Mouse (Mus musculus) embryonic facial prominence, embryonic 15.5 days (tissue): Measurements from ENCODE around the gene Gys2. TPM values are rescaled to one million over a fixed set of nuclear protein-coding genes. Genes with fewer than 3 reads are reported as not detected.

Source experiments
- ATAC-seq: fragments of 200-750 bp; cut with Nextera tagmentation; 2 replicates; pipeline ENCODE4 v1.8.0; 2017; ENCODE audit warnings: low read depth, moderate TSS enrichment; ENCODE audit not compliant: insufficient number of reproducible peaks, low FRiP score, low TSS enrichment
- H3K27ac ChIP-seq: fragments of 300-500 bp; sonication (generic); replicated peaks from 2 replicates; pipeline ENCODE4 v1.5.1; 2015; ENCODE audit warnings: mild to moderate bottlenecking, inconsistent platforms
- H3K27me3 ChIP-seq: fragments of 300-500 bp; sonication (generic); 2 replicates; pipeline ENCODE4 v1.6.1; 2015; ENCODE audit warnings: inconsistent platforms
- H3K36me3 ChIP-seq: fragments of 300-500 bp; sonication (generic); 2 replicates; pipeline ENCODE4 v1.6.1; 2015; ENCODE audit warnings: mild to moderate bottlenecking, inconsistent platforms
- H3K4me1 ChIP-seq: fragments of 300-500 bp; sonication (generic); 2 replicates; pipeline ENCODE4 v1.6.1; 2015; ENCODE audit warnings: inconsistent platforms
- H3K4me2 ChIP-seq: fragments of 300-500 bp; sonication (generic); replicated peaks from 2 replicates; pipeline ENCODE4 v1.6.1; 2015; ENCODE audit warnings: mild to moderate bottlenecking, inconsistent platforms
- H3K4me3 ChIP-seq: fragments of 300-500 bp; sonication (generic); replicated peaks from 2 replicates; pipeline ENCODE4 v1.5.1; 2015; ENCODE audit warnings: mild to moderate bottlenecking, inconsistent platforms
- H3K9ac ChIP-seq: fragments of 300-500 bp; sonication (generic); 2 replicates; pipeline ENCODE4 v1.6.1; 2015; ENCODE audit warnings: inconsistent platforms
- H3K9me3 ChIP-seq: fragments of 300-500 bp; sonication (generic); replicated peaks from 2 replicates; pipeline ENCODE4 v1.6.1; 2016; ENCODE audit warnings: inconsistent platforms
- WGBS: fragments of 180-500 bp; shearing (Covaris S2); methylation state at CpG from one replicate; pipeline ENCODE4 v1.1.7; 2015; 5-methylcytosine and 5-hydroxymethylcytosine counted together
- polyA plus RNA-seq: library from polyadenylated mRNA; unstranded; fragments of >200 nt; fragmentation: Nextera tagmentation; extraction: Ambion mirVana; gene quantifications from 2 replicates; pipeline ENCODE4 v1.2.1, GENCODE M21; 2015

The Gys2 gene
- polyA plus RNA-seq, 1 experiment from 2014 or later: 0.05 TPM

DNA sequence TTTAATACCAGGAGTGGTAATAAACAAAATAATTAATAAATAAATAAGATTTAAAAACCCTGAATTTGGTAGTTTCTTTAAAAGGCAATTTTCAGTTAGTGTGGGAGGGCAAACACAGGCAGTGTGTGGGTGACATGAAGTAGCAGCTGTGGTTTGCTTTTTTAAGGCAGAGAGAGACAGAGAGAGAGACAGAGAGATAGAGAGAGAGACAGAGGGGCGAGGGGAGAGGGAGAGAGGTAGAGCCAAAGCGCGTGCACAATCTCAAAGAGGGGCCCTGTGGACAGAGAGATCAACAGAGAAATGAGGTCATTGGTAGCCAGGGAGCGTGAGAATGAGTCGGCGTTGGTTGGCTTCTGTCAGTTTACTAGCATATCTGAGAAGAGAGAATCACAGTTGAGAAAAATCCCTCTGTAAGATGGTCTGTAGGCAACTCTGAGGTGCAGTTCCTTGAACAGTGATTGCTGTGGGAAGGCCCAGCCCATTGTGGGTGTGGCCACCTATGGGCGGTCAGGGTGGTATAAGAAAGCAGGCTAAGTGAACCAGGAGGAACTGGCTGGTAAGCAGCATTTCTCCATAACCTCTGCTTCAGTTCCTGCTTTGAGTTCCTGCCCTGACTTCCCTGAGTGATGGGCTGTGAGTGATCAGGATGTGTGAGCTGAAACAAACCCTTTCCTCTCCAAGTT lies 17.5 kb downstream of the Gys2 start:
- no peaks in the 10 kb centered on the region for H3K4me1 ChIP-seq
- H3K36me3 ChIP-seq: no peaks in the 10 kb centered on the region
- H3K27me3 ChIP-seq: no peaks in the 10 kb centered on the region
- WGBS: 65% methylated on average over 7 of the region's 7 CpGs
- H3K9me3 ChIP-seq: no peaks in the 10 kb centered on the region
- no peak overlapping the region for H3K27ac ChIP-seq
- H3K9ac ChIP-seq: no peak overlapping the region
- H3K4me3 ChIP-seq: no peak overlapping the region
- ATAC-seq: no peak
- H3K4me2 ChIP-seq: no peak overlapping the region

DNA sequence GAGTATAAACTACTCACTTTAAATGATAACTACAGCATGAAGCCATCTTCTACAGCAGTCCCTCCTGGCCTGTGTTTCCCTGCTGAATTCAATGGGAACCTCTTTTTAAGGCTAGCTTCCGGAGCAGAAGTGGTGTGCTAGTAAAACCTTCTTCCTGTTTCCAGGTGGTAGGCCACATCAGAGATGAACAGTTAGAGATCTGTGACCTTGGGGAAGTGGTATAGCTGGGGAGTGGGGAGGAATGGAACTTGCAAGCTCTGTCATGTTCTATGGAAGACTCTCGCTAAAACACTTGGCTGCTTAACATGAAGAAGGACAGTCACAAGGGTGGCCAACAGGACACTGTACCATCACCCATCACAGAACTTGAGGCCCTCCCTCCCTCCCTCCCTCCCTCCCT lies 19.6 kb downstream of the Gys2 start:
- WGBS: 81% methylated on average over 2 of the region's 2 CpGs
- Histone ChIP-seq H3K27me3 (no peaks in the 10 kb centered on the region), H3K9ac (no peak overlapping the region), H3K9me3 (no peaks in the 10 kb centered on the region), H3K36me3 (no peaks in the 10 kb centered on the region), H3K4me2 (no peak overlapping the region), H3K27ac (no peak overlapping the region), H3K4me1 (no peaks in the 10 kb centered on the region), H3K4me3 (no peak overlapping the region)
- no peak for ATAC-seq

DNA sequence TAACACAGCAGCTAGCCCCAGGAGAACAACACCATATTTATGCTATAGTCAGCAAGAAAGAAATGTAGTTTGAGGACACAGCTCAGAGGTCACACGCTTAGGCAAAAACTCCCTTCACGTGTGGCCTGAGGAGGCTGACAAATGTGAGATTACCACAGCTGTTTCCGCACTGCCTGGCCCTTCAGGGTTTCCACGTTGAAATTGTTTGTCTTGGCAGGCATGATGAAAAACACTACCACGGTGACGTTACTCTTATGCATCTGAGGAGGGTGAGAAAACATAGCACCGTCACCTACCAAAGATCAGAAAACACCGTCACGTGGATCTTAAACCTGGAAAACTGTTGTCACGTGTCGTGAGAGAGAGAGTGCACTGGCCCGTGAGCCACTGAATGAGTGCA lies 21.5 kb downstream of the Gys2 start:
- H3K4me3 ChIP-seq: no peak overlapping the region
- 73% methylated on average over 12 of the region's 12 CpGs for WGBS
- ATAC-seq: no peak
- no peaks in the 10 kb centered on the region for H3K27me3 ChIP-seq
- H3K4me1 ChIP-seq: no peaks in the 10 kb centered on the region
- H3K9me3 ChIP-seq: no peaks in the 10 kb centered on the region
- no peak overlapping the region for H3K27ac ChIP-seq
- no peak overlapping the region for H3K4me2 ChIP-seq
- no peaks in the 10 kb centered on the region for H3K36me3 ChIP-seq
- H3K9ac ChIP-seq: no peak overlapping the region

DNA sequence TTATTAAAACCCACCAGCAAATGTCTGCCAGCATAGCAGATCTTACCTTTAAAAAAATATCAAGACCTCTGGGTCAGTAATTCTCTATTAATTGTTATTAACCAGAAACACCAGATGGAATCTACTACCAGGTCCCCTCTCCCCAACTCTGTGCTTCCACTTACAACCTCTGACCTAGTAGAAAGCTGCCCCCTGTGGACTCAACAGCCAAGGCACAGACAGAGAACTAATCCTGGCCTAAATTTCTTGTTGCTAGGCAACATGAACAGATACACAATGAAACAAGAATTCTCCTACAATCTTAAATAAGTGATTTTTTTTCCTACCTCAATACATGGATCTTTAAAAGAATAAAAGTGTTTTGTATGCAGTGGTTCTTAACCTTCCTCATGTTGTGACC lies 43.8 kb downstream of the Gys2 start:
- Histone ChIP-seq H3K9ac (no peak overlapping the region), H3K4me3 (no peak overlapping the region), H3K4me2 (no peak overlapping the region), H3K4me1 (no peaks in the 10 kb centered on the region), H3K9me3 (no peaks in the 10 kb centered on the region), H3K27me3 (no peaks in the 10 kb centered on the region), H3K36me3 (no peaks in the 10 kb centered on the region), H3K27ac (no peak overlapping the region)
- ATAC-seq: no peak

DNA sequence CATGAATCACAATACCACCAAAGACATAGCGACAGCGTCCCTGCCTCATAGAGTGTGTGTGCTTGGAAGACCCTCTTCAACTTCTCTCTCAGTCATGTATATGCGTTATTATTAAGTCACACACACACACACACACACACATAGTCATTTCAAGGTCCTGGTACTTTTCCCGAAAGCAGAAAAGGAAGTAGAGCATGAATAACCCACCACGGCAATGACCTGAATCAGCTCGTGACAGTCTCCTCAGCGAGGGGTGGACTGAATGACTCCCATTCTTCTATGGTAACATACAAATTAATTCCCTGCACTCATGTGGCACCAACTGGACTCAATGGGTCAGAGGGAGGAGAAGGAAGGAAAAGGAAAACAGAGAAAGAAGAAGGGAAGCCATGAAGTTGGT lies 47.9 kb downstream of the Gys2 start:
- ATAC-seq: no peak
- Histone ChIP-seq H3K4me1 (no peaks in the 10 kb centered on the region), H3K36me3 (no peaks in the 10 kb centered on the region), H3K4me2 (no peak overlapping the region), H3K27ac (no peak overlapping the region), H3K9ac (no peak overlapping the region), H3K27me3 (no peaks in the 10 kb centered on the region), H3K9me3 (no peaks in the 10 kb centered on the region), H3K4me3 (no peak overlapping the region)
- WGBS: 75% methylated on average over 7 of the region's 7 CpGs

DNA sequence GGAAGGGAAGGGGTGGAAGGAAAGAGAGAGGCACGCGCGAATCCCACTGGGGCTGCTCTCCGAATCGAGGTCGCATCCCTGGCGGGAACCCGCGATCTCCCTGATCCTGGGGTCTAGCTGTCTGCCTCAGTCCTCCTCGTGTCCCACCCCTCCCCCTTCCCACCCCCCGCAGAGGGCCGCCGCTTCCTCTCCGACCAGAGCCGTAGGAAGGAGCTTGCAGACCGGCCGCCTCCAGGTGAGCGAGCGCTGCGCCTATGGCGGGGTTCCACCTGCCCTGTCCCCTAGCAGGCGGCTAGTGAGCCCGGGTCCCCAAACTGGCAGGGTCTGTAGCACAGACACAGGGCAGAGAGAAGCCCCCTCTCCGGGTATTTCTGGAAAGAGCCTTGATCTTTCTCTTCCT lies 58.3 kb downstream of the Gys2 start:
- no peak overlapping the region for H3K27ac ChIP-seq
- no peak for ATAC-seq
- no peaks in the 10 kb centered on the region for H3K36me3 ChIP-seq
- H3K4me1 ChIP-seq: peaks cover 5% of the 10 kb centered on the region
- H3K9ac ChIP-seq: no peak overlapping the region
- peak overlapping the region; percentile 29 for H3K4me3 ChIP-seq
- under 1% methylated on average over 24 of the region's 24 CpGs for WGBS
- peaks cover 25% of the 10 kb centered on the region for H3K27me3 ChIP-seq
- H3K9me3 ChIP-seq: no peaks in the 10 kb centered on the region
- peak overlapping the region; percentile 48 for H3K4me2 ChIP-seq

DNA sequence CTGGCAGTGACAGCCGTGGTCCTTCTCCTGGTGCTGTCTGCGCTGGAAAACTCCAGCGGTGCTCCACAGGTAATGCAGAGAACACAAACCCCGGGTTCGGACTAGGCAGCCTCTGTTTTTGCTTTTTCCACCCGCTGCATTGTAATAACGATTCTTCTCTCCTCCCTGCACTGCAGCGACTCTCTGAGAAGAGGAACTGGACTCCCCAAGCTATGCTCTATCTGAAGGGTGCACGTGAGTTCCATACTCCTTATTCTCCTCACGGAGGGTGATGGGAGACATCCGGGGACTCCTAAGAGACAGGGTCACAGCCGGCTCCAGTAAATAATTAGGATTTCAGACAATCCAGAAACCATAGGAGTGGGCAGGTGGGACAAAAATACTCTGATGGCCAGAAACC lies 59.1 kb downstream of the Gys2 start:
- no peak overlapping the region for H3K4me2 ChIP-seq
- H3K27me3 ChIP-seq: peaks cover 25% of the 10 kb centered on the region
- no peaks in the 10 kb centered on the region for H3K36me3 ChIP-seq
- H3K27ac ChIP-seq: no peak overlapping the region
- no peaks in the 10 kb centered on the region for H3K9me3 ChIP-seq
- peaks cover 5% of the 10 kb centered on the region for H3K4me1 ChIP-seq
- 18% methylated on average over 12 of the region's 12 CpGs for WGBS
- no peak overlapping the region for H3K4me3 ChIP-seq
- no peak overlapping the region for H3K9ac ChIP-seq
- no peak for ATAC-seq

DNA sequence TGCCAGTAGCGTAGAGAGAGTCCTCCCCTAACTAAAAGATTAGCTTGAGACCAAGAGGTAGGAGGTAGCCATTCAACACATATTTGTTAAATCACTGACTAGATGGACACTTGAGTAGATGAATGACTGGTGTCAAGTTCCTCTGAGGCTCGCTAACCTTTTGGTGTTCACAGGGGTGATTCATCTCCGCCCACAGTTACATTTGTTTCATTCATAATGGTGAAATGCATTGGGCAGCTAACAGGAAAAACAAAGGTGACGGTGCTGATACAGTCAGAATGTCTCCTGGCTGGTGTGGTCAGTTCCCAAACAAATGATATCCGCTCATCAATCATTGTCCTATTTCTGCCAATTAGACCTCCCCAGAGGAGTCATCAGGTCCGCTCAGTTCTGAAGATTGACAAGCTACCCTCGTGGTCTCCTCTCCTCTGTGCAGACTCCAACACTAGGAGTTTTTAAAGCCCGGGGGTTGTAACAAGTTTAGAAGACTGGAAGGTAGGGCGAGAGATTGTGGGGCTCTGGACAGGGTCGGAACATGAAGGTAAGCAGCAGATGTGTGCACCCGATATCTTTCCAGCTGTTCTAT lies 59.9 kb downstream of the Gys2 start, which contains the start of gene Spx:
Gene Spx, plus strand, starts transcription at position 536 of the 586 bp plus-strand sequence.
- no peak within 1 kb of the TSS for H3K27ac ChIP-seq
- no peaks in the 10 kb centered on the region for H3K9me3 ChIP-seq
- H3K36me3 ChIP-seq: no peaks in the 10 kb centered on the region
- H3K4me3 ChIP-seq: no peak within 1 kb of the TSS
- ATAC-seq: no peak
- no peak within 1 kb of the TSS for H3K9ac ChIP-seq
- peaks cover 25% of the 10 kb centered on the region for H3K27me3 ChIP-seq
- peaks cover 5% of the 10 kb centered on the region for H3K4me1 ChIP-seq
- WGBS: 72% methylated on average over 11 of the region's 11 CpGs
- no peak within 1 kb of the TSS for H3K4me2 ChIP-seq

DNA sequence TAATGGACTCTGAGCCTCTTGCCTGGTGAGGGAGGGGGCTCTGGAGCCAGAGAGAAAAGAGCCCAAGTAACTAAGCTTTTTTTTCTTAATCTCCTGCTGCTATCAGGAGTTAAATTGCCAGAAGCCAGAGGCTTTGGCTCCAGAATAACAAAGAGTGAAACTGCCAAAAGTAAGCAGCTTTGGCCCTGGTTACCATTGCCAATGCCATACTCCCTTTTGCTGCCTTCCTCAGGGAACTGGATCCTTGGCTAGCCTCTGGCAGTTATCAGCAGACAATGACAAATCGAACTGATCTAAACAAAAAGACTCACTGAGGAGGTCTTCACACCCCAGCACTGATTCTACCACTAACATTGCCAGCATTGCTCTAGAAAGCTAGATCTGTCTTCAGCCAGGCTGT lies 61.8 kb downstream of the Gys2 start:
- peaks cover 25% of the 10 kb centered on the region for H3K27me3 ChIP-seq
- no peak for ATAC-seq
- no peaks in the 10 kb centered on the region for H3K9me3 ChIP-seq
- no peaks in the 10 kb centered on the region for H3K36me3 ChIP-seq
- WGBS: 14% methylated on average over 1 of the region's 1 CpGs
- H3K4me1 ChIP-seq: peaks cover 5% of the 10 kb centered on the region
- H3K4me3 ChIP-seq: no peak overlapping the region
- no peak overlapping the region for H3K4me2 ChIP-seq
- H3K27ac ChIP-seq: no peak overlapping the region
- H3K9ac ChIP-seq: no peak overlapping the region

DNA sequence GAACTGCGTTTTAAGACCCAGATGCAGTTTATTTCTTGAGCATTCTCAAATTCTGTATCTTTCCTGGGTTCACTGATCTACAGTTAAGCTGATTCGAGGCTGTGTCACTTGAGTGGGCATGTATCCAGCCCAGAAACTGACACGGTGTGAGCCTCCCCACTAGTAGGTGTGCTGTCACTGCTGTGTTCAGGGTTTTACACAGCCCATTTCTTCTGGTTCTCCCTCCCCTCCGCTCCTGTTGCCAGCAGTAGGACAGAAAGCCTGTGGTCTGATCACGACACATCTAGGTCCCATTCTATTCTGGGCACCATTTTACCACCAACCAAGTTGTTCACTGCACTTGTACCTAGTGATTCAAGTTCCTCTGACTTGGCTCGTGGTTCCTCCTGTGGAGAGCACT lies 77.2 kb downstream of the Gys2 start:
- H3K27me3 ChIP-seq: no peaks in the 10 kb centered on the region
- ATAC-seq: no peak
- H3K4me3 ChIP-seq: no peak overlapping the region
- 89% methylated on average over 6 of the region's 6 CpGs for whole genome bisulfite sequencing
- H3K36me3 ChIP-seq: peaks cover 37% of the 10 kb centered on the region
- no peaks in the 10 kb centered on the region for H3K9me3 ChIP-seq
- H3K27ac ChIP-seq: no peak overlapping the region
- no peaks in the 10 kb centered on the region for H3K4me1 ChIP-seq
- no peak overlapping the region for H3K4me2 ChIP-seq
- no peak overlapping the region for H3K9ac ChIP-seq

DNA sequence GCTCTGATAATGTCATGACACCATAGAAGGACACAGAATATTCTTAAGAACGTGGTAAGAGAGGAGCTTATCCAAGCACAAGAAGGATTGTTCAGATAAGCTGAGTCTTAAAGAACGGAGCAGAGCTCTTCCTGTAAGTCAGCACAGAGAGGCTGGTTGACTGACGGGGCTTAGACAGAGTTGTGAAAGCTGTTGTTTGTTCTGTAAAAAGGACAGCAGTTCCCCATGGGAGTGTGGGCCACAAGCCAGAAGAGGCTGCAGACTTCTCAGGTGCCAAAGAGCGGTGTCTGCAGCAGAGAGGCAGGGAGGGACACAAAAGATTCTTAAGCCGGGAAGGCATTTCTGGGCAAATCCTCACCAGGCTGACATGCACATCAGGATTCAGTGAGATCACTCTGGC lies 78.2 kb downstream of the Gys2 start:
- Histone ChIP-seq H3K9me3 (no peaks in the 10 kb centered on the region), H3K36me3 (peaks cover 29% of the 10 kb centered on the region), H3K4me3 (no peak overlapping the region), H3K27ac (no peak overlapping the region), H3K27me3 (no peaks in the 10 kb centered on the region), H3K4me1 (no peaks in the 10 kb centered on the region), H3K4me2 (no peak overlapping the region), H3K9ac (no peak overlapping the region)
- no peak; the same call in 1 of the 2 replicates for ATAC-seq
- 80% methylated on average over 5 of the region's 5 CpGs for WGBS

DNA sequence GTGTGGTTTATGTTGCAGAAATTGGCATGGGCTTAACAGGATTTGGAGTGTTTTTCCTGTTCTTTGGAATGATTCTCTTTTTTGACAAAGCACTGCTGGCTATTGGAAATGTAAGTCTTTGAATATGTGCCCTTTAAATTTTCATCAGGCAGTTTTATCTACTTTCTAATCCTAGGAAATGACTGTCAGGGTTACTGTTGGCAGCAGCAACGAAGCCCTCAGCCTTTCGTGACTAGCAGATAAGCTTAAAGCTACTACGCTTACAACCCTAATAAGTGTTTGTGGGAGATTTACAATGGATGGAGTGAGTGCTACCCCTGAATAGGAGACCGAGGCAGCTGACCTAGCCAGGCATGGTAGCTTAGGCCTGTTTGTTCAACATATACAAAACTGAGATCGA lies 80.6 kb downstream of the Gys2 start:
- Histone ChIP-seq H3K9ac (no peak overlapping the region), H3K4me1 (peaks cover 16% of the 10 kb centered on the region), H3K4me3 (no peak overlapping the region), H3K4me2 (no peak overlapping the region), H3K27me3 (no peaks in the 10 kb centered on the region), H3K27ac (no peak overlapping the region), H3K36me3 (peaks cover 29% of the 10 kb centered on the region), H3K9me3 (no peaks in the 10 kb centered on the region)
- WGBS: 91% methylated on average over 5 of the region's 5 CpGs
- ATAC-seq: no peak
